Mouse (Mus musculus): ENCODE data around the gene Ppp1r14a.
A peak's percentile ranks its signal among the peaks of the same experiment; 100 is the strongest.

The Ppp1r14a gene

DNA sequence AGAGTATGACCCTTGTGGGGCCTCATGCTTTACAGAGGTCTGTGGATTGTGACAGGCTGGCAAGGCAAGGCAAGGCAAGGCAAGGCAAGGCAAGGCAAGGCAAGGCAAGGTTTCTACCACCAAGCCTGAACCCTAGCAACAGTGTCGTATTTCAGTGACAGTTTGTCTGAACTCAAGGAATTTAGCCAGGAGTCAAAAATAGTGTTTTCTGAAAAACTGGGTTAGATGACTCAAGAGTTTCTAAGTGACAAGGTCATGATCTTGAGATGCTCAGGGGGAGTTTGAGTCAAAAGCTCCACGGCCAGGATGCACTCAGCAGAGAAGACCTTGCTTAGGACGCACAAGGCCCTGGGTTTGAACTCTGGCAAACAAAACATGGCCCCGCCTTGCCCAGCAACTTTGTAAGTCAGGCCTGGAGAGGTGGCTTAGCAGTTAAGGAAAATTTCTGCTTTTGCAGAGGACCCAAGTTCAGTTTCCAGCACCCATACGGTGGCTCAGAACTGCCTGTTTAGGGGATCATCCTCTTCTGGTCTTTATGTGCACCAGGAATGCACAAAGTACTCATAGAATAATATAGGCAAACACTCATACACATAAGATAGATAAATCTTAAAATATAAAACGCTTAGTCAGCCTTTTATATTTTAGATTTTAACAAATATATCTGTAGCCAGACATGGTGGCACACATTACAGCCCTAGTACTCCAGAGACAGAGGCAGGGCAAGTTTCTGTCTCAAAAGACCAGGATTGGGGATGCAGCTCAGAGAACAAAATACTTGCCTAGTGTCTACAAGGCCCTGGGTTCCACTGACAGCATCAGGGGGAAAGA lies 46.9 kb downstream of the Ppp1r14a start:
- DNase-seq: no peak

- DNase-seq: no peak
These were observed 47.7 kb downstream of the Ppp1r14a start for GRCm38 (mm10) chr7:29336795-29337319.

- no peak for DNase-seq
These were observed 48.7 kb downstream of the Ppp1r14a start for GRCm38 (mm10) chr7:29337766-29338165.

DNA sequence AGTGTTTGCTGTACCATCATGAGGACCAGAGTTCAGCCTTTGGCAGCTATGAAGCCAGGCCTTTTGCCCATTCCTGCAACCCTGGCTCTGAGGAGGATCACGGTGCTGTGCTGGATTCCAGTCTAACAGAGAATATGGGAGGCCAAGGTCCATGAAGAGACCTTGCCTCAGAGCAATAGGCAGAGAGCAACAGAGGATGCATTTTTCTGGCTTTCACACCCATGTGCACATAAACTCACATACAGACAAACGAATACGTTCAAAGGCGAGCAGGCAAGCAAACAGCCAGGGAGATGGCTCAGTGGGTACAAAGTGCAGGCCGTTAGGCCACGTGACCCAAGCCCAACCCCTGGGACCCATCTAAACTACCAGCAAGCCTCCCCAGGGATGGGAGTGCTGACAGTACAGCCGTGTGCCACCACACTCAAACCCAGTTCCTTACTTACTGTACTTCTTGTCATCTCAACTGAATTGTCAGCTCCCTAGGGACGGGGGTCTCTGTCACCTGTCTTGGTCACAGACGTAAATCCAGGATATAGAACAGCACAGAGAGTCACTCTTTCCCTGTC lies 49.3 kb downstream of the Ppp1r14a start:
- peak; percentile 9 to 36 for DNase-seq

DNA sequence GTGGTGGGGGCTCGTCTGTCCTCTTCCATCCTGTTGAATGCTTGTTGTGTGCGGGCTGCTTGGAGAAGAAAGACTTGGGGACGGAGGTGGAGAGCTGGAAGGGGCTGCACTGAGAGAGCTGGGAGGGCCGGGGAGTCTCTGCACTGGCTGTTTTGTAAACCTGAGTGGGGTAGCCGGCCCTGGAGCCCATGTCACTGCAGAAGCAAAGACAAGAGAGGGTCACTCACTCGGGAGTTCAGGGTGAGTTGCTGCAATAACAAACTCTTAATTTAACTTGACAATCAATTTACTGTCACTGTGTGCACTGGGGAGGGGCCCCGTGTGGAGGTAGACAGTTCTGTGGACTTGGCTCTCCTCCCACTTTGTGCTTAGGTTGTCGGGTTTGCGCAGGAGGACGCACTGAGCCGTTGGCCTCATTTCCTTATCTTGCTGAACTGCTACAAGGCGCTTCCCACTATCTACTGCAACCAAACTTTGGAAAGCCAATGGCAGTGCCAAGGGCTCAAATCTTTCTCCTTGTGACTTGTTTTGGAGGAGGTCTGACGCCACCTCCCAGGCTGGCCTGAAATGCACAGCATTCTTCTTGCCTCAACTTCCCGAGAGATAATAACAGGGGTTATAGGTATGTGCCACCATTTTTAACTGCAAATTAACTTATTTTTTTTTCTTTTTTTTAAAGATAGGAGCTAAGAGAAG lies 50.0 kb downstream of the Ppp1r14a start:
- DNase-seq: no peak

DNA sequence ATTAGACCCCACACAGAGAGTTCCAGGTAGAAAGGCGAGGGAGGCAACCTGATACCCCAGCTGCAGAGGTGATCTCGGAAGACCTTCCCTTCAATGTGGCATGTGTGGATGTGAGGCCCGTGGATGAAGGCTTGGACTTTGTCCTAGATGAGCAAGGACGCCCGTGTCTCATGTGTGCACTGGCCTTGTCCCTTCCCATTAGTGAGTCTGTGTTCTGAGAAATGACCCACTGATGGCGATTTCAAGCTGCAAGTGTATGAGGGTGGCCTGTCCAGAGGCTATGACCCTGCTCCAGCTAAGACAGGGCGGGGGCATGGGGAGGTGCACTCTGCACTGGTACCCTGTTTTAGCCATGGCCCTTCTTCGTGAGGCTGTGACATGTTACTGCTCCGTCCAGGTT lies 51.1 kb downstream of the Ppp1r14a start:
- DNase-seq: no peak

GRCm38 (mm10) chr7:29340838-29341237 lies 51.7 kb downstream of the Ppp1r14a start:
- DNase-seq: no peak

GRCm38 (mm10) chr7:29341722-29342121 lies 52.6 kb downstream of the Ppp1r14a start:
- no peak for DNase-seq

DNA sequence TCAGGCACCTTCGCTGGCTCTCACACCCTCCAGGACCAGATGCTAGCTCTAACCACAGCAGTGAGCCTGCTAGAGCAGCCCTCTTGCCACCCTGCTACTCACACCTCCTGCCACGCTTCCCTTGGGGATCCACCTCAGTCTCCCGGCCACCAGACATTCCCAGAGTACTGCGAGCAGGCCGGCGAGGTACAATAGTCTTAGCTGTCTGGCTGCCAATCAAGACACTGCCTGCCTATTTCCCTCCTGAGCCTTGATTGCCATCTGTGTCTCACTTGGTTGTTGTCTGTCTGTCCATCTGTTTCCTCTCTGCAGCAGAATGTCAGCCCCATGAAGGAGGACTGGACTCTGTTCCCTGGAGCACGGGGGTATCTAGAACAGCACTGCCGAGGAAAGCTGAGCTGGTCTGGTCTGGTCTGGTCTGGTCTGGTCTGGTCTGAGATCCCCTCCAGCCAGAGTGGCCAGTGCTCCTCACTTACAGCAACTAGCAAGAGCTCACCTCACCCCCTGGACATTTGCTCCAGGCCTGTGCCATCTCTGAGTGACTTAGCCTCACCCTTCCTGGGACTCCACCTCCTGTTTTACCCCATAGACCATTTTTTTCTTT lies 53.5 kb downstream of the Ppp1r14a start:
- no peak for DNase-seq
